Mouse (Mus musculus) G1E (cell line): ENCODE results near the gene Slc37a1. TPM values are rescaled to one million over a fixed set of nuclear protein-coding genes. Genes with fewer than 3 reads are reported as not detected.

Source experiments
- ATAC-seq: 2 replicates; pipeline ENCODE4 v1.8.0; 2016; ENCODE audit warnings: mild to moderate bottlenecking; ENCODE audit not compliant: insufficient number of reproducible peaks, poor library complexity, low FRiP score, severe bottlenecking; ENCODE audit errors: extremely low read depth
- DNase-seq: peaks from one replicate; pipeline ENCODE4 v3.0.0; 2012; ENCODE audit warnings: low spot score
- H3K27me3 ChIP-seq: 2 replicates; pipeline ENCODE4 v1.6.1; 2012; ENCODE audit warnings: mild to moderate bottlenecking, low read length, inconsistent platforms; ENCODE audit not compliant: insufficient read depth
- H3K36me3 ChIP-seq: replicated peaks from 2 replicates; pipeline ENCODE3; 2012; ENCODE audit warnings: mild to moderate bottlenecking, inconsistent platforms
- H3K4me1 ChIP-seq: 2 replicates; pipeline ENCODE4 v1.6.1; 2012; ENCODE audit warnings: low read depth, low read length, inconsistent platforms, mixed read lengths; ENCODE audit not compliant: insufficient read depth
- H3K4me3 ChIP-seq: 2 replicates; pipeline ENCODE4 v1.5.1; 2012; ENCODE audit warnings: low read depth, mild to moderate bottlenecking, inconsistent platforms, low read length, moderate library complexity, mixed read lengths
- H3K9me3 ChIP-seq: replicated peaks from 2 replicates; pipeline ENCODE4 v1.6.1; 2012; ENCODE audit warnings: inconsistent platforms
- CTCF ChIP-seq: IDR thresholded peaks from 2 replicates; pipeline ENCODE4 v1.5.1; 2012; ENCODE audit warnings: low read depth, low read length, inconsistent platforms, mixed read lengths
- GATA1 ChIP-seq: IDR thresholded peaks from 2 replicates; pipeline ENCODE4 v1.6.1; 2012; ENCODE audit warnings: borderline replicate concordance, low read length, inconsistent platforms, mixed read lengths
- GATA2 ChIP-seq: IDR thresholded peaks from 2 replicates; pipeline ENCODE4 v1.6.1; 2012; ENCODE audit warnings: low read depth, low read length, inconsistent platforms, borderline replicate concordance
- POLR2AphosphoS5 ChIP-seq: IDR thresholded peaks from 2 replicates; pipeline ENCODE4 v1.6.1; 2012; ENCODE audit warnings: low read depth, low read length, inconsistent platforms; ENCODE audit not compliant: insufficient replicate concordance
- TAL1 ChIP-seq: conservative IDR thresholded peaks from 2 replicates; pipeline ENCODE4 v1.6.1; 2012; ENCODE audit warnings: low read depth, low read length, inconsistent platforms, mixed read lengths
- polyA plus RNA-seq: library from polyadenylated mRNA; stranded (reverse); fragments of >175 nt; gene quantifications from 2 replicates; pipeline ENCODE4 v1.2.3, GENCODE M21; 2012
- total RNA-seq, 2 experiments: library from RNA; stranded (forward) in 1 of 2; stranded (reverse) in 1 of 2; fragments of 200-1000 nt in 1 of 2; fragments of >200 nt in 1 of 2; fragmentation: Nextera tagmentation in 1 of 2; gene quantifications; 2 replicates each; pipeline ENCODE4 v1.2.3; 2014 to 2017

The Slc37a1 gene
- total and polyA plus RNA-seq, 3 experiments = 0.38 TPM; not detected in 2

DNA sequence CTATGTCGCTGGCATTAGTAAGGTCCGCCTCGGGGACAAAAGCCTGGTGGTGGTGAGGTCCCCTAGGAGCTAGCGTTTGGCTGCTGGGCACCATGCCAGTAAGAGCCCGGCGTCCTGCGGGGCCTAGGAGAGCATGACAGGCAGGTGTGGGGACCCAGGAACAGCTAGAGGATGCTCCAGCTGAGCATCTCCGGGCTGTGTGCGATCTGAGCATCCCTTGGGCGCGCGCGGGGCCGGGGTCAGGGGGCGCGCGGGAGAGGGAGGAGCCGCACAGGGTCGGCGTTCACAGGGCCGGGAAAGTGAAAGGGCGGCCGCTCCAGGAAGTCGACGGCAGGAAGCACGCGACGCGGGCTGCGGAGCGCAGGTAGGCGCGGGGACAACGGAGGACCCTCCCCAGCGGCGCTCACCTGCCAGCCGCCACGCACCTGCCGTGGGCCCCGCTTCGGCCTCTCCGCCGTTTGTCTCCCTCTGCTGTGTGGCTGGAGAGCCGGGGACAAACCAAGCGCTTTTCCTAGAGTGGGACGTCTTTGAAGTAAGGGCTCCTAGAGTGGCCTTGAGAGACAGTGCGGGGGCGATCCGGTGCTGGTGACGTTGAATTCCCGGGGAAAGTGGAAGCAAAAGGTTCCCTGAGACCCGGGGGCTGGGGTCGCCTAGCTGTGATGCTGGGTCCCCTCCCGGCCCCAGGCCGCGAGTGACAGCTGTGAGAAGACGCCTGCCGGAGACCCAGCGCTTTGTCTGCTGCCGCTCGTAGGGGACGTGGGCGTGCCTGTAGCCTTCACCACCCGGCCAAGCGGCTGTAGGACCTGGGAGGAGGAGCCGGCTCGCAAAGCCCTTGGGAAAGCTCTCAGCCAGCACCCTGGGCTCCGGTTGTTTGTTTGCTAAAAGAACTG, 9.5 kb downstream of the Slc37a1 start:
- H3K36me3 ChIP-seq = no peaks in the 10 kb centered on the region
- TF ChIP-seq POLR2AphosphoS5 (no peak), GATA1 (no peak), CTCF (no peak)
- H3K4me3 ChIP-seq = no peak overlapping the region; the same call in 1 of the 2 replicates
- H3K27me3 ChIP-seq = no peaks in the 10 kb centered on the region
- peaks cover 59% of the 10 kb centered on the region for H3K9me3 ChIP-seq
- DNase-seq (no peak), ATAC-seq (no peak)
- H3K4me1 ChIP-seq = no peaks in the 10 kb centered on the region

DNA sequence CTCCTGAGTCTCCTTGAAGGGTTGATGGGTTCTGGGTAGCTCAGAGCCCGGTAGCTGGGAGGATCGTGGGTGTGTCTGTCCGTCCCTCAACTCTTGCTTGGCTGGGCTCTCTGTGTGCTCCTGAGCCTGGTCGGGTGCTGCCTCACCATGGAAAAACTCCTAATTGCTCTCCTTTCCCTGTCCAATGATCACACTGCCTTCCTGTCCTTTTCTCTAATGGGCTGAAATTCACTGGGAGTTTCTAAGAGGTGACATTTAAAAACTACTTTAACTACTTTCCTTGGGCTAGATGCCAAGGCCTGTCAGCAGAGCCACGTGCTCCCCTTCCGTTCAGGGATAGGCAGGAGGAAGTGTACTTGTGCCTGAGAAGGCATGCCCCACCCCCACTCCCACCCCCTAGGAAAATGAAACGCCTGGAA, 10.9 kb downstream of the Slc37a1 start:
- Histone ChIP-seq H3K9me3 (peaks cover 64% of the 10 kb centered on the region), H3K36me3 (no peaks in the 10 kb centered on the region), H3K4me3 (no peak overlapping the region), H3K27me3 (no peaks in the 10 kb centered on the region), H3K4me1 (no peaks in the 10 kb centered on the region)
- ATAC-seq = no peak
- no peak for DNase-seq
- TF ChIP-seq GATA2 = no peak
- TF ChIP-seq POLR2AphosphoS5 = no peak
- no peak for TF ChIP-seq GATA1
- TF ChIP-seq TAL1 = no peak
- no peak for TF ChIP-seq CTCF

DNA sequence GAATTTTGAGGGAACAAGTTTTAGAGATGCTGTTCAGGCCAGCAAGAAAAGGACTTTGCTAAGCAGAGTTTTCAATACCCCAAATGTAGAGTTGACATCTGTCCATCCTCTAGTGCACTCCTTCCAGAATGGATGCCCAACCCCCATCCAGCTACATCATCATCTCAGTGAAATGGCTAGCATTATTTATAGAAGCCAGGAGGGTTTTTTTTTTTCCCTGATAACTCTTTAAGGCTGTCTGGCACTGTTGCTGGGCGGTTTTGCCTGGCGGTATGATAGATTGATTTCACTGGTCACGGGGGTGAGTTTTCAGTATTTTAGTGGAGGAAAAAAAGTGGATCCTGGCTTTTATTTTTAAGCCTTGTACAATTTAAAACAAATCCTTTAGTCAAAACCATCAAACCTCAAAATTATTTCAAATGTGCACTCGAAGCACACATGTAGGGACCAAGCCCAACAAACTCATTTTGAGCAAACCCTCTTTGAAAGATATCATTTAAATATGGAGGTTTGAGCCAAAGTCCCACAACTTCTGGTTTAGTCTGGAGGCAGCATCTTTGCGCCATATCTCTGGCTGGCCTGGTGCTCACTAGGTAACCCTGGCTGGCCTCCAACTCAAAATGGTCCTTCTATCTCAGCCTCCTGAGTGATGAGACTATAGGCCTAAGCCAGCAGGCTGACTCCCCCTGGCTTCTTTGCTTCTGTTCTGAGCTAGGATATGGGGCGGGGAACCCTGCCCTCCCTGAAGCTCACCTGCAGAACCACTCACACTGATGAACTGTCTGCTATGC, 12.0 kb downstream of the Slc37a1 start:
- no peak for DNase-seq
- peaks cover 75% of the 10 kb centered on the region for H3K9me3 ChIP-seq

DNA sequence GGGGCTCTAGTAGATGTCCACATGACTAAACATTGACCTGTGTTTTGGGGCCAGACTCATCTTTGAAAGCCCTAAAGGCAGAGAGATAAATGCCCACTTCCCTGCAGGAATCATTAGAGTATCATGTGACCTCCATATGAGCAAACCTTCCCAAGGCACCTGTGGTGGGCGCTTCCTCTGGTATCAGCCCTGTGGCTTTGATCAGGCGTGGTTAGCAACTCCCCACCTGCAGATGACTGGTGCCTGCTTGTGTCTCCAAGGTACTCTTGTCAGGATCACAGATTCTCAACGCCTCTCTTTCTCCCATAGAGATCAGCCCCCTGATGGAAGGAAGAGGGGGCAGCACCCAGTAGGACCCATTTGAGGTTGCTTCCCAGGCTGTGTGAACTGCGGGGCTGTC, 13.4 kb downstream of the Slc37a1 start:
- ATAC-seq (no peak), DNase-seq (no peak)
- Histone ChIP-seq H3K9me3 (peaks cover 79% of the 10 kb centered on the region), H3K36me3 (no peaks in the 10 kb centered on the region), H3K4me3 (no peak overlapping the region), H3K27me3 (no peaks in the 10 kb centered on the region), H3K4me1 (no peaks in the 10 kb centered on the region)
- no peak for TF ChIP-seq POLR2AphosphoS5

More for the DNA sequence above, 12.0 kb downstream of the Slc37a1 start:
- no peak overlapping the region for H3K4me3 ChIP-seq
- ATAC-seq = no peak
- TF ChIP-seq POLR2AphosphoS5 (no peak), TAL1 (no peak), GATA1 (no peak), GATA2 (no peak), CTCF (no peak)
- no peaks in the 10 kb centered on the region for H3K4me1 ChIP-seq
- no peaks in the 10 kb centered on the region for H3K27me3 ChIP-seq
- no peaks in the 10 kb centered on the region for H3K36me3 ChIP-seq

DNA sequence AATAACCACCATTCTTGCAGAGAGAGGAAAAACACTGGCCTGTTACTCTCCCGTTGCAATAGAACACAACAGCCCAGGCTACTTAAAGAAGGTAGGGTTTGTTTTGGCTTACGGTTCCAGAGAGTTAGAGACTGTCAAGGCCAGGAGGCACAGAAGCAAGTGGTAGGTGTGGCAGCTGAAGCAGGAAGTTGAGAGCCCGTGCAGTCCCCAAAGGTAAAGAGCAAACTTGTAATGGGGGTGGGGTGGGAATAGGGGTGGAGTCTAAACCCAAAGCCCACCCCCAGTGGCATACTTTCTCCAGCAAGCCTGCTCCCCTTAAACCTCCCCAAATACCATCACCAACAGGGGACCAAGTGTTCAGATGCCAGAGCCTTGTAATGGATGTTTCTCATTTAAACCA, 14.1 kb downstream of the Slc37a1 start:
- DNase-seq (no peak), ATAC-seq (no peak)
- Histone ChIP-seq H3K4me1 (no peaks in the 10 kb centered on the region), H3K27me3 (no peaks in the 10 kb centered on the region), H3K4me3 (no peak overlapping the region), H3K36me3 (no peaks in the 10 kb centered on the region), H3K9me3 (peaks cover 79% of the 10 kb centered on the region)
- TF ChIP-seq GATA2 (no peak), TAL1 (no peak), CTCF (no peak), GATA1 (no peak), POLR2AphosphoS5 (no peak)

DNA sequence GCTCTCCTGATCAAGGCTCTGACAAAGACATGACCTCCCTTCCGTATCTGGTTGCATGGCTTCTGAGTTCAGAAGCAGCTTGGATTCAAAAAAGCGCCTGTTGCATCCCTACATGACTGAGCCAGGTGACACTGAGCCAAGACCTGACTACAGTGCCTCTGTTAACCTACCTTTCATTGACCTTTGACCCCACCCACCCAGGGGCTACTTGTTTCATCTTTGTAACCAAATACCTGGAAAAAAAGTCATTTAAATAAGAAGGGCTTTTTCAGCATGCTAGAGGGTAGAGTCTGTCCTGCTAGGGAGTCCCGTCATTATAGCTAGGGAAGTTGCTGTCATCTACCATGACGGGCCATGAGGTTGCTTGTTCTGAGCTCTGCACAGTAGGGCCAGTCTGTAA, 16.8 kb downstream of the Slc37a1 start:
- no peaks in the 10 kb centered on the region for H3K4me1 ChIP-seq
- no peak for ATAC-seq
- no peaks in the 10 kb centered on the region for H3K36me3 ChIP-seq

More for the DNA sequence above, 16.8 kb downstream of the Slc37a1 start:
- Histone ChIP-seq H3K4me3 (no peak overlapping the region), H3K27me3 (no peaks in the 10 kb centered on the region), H3K9me3 (peaks cover 77% of the 10 kb centered on the region)
- DNase-seq = no peak
- TF ChIP-seq GATA1 (no peak), POLR2AphosphoS5 (no peak), TAL1 (no peak), CTCF (no peak), GATA2 (no peak)
